Mouse (Mus musculus) spleen, adult 12 weeks (tissue): Measurements from ENCODE around the gene Pphln1.

ENCODE experiments used
- DNase-seq: peaks from one replicate; pipeline ENCODE4 v3.0.0; 2022; ENCODE audit warnings: low spot score

Pphln1 gene

GRCm38 (mm10) chr15:93435998-93436397 is 37.8 kb downstream of the Pphln1 start:
- no peak for DNase-seq

GRCm38 (mm10) chr15:93438663-93439062 is 40.5 kb downstream of the Pphln1 start:
- DNase-seq: peak; percentile 11

- DNase-seq: no peak
Measured at GRCm38 (mm10) chr15:93442271-93442670, 44.1 kb downstream of the Pphln1 start.

- DNase-seq: no peak
Measured at GRCm38 (mm10) chr15:93443676-93444075, 45.5 kb downstream of the Pphln1 start.

GRCm38 (mm10) chr15:93448862-93449261 is 50.7 kb downstream of the Pphln1 start:
- DNase-seq: no peak

GRCm38 (mm10) chr15:93453296-93453695 is 55.1 kb downstream of the Pphln1 start:
- no peak for DNase-seq

- DNase-seq: no peak
Measured at GRCm38 (mm10) chr15:93456005-93456404, 57.9 kb downstream of the Pphln1 start.

- DNase-seq: no peak
Measured at GRCm38 (mm10) chr15:93459422-93459821, 61.3 kb downstream of the Pphln1 start.

- no peak for DNase-seq
Measured at GRCm38 (mm10) chr15:93461066-93461465, 62.9 kb downstream of the Pphln1 start.

- DNase-seq: no peak
Measured at GRCm38 (mm10) chr15:93471651-93472050, 73.5 kb downstream of the Pphln1 start.

GRCm38 (mm10) chr15:93472089-93472488 is 73.9 kb downstream of the Pphln1 start:
- DNase-seq: no peak

- no peak for DNase-seq
Measured at GRCm38 (mm10) chr15:93474277-93474676, 76.1 kb downstream of the Pphln1 start.

- no peak for DNase-seq
Measured at GRCm38 (mm10) chr15:93475688-93476087, 77.5 kb downstream of the Pphln1 start.

GRCm38 (mm10) chr15:93477729-93478128 is 79.6 kb downstream of the Pphln1 start:
- DNase-seq: no peak

GRCm38 (mm10) chr15:93478676-93479075 is 80.5 kb downstream of the Pphln1 start:
- no peak for DNase-seq

- no peak for DNase-seq
Measured at GRCm38 (mm10) chr15:93479445-93479844, 81.3 kb downstream of the Pphln1 start.

GRCm38 (mm10) chr15:93481112-93481511 is 83.0 kb downstream of the Pphln1 start:
- DNase-seq: no peak

- DNase-seq: no peak
Measured at GRCm38 (mm10) chr15:93484261-93484710, 86.1 kb downstream of the Pphln1 start.

- no peak for DNase-seq
Measured at GRCm38 (mm10) chr15:93485252-93485651, 87.1 kb downstream of the Pphln1 start.

- DNase-seq: no peak
Measured at GRCm38 (mm10) chr15:93486066-93486465, 87.9 kb downstream of the Pphln1 start.

GRCm38 (mm10) chr15:93489597-93489996 is 91.4 kb downstream of the Pphln1 start:
- DNase-seq: no peak

- DNase-seq: no peak
Measured at GRCm38 (mm10) chr15:93494700-93495099, 96.5 kb downstream of the Pphln1 start.

GRCm38 (mm10) chr15:93499866-93500265 is 101.7 kb downstream of the Pphln1 start:
- no peak for DNase-seq

- DNase-seq: no peak
Measured at GRCm38 (mm10) chr15:93502703-93503102, 104.6 kb downstream of the Pphln1 start.
